Mouse (Mus musculus) skeletal muscle tissue, postnatal 0 days (tissue): ENCODE data around the gene D1Pas1. TPM values are rescaled to one million over a fixed set of nuclear protein-coding genes. Genes with fewer than 3 reads are reported as not detected.

Source experiments
- polyA plus RNA-seq: library from polyadenylated mRNA; unstranded; fragments of >200 nt; fragmentation: Nextera tagmentation; extraction: Ambion mirVana; gene quantifications from 2 replicates; pipeline ENCODE4 v1.2.1, GENCODE M21; 2015

D1Pas1 gene
- polyA plus RNA-seq, result 0.04 TPM in 1 of 2 replicates, not detected in the other

GRCm38 (mm10) chr1:186967201-186967812 is at the start of gene D1Pas1:
Gene D1Pas1, plus strand, starts transcription at chr1:186967416.

Other genes starting within 250 kb of the D1Pas1 start
- gene Rrp15, start 218.1 kb upstream of the D1Pas1 start, polyA plus RNA-seq, result 35.3 and 37.9 TPM in 2 replicates
- gene Spata17, start 248.0 kb downstream of the D1Pas1 start, polyA plus RNA-seq, result 0.21 and 0.22 TPM in 2 replicates
- 6.0 and 7.1 TPM in 2 replicates for gene Gpatch2, start 248.1 kb downstream of the D1Pas1 start, polyA plus RNA-seq